Mouse (Mus musculus): ENCODE measurements at regions not wholly inside any gene's neighbourhood (a gene's known extent, or its start where the extent isn't known, plus 50 kb on each side); places are given as distances from the start of the nearest gene placed in this dataset.

GRCm38 (mm10) chr8:7653804-7654203, 1007.2 kb downstream of the Efnb2 start:
- TF ChIP-seq CTCF (IDR thresholded peaks at IDR 0.05; ENCODE audit: low read depth, low read length) (no peak), EP300 (IDR thresholded peaks at IDR 0.05; ENCODE audit: insufficient read depth, low read depth, low read length) (no peak), POLR2A (IDR thresholded peaks at IDR 0.05; ENCODE audit: insufficient read depth, low read length) (no peak)
